Mouse (Mus musculus) thymus, postnatal 10 days (tissue): ENCODE data around the gene Dcaf12l1.
"Not testable (repeated sequence)": the region's sequence is repeated elsewhere in the genome, so short reads cannot be mapped to it uniquely, and the experiment has no call there.

ENCODE experiments used
- DNase-seq, 2 experiments: peaks; one replicate each; pipeline ENCODE4 v3.0.0; 2021; ENCODE audit warnings: low spot score in 2 of 2

Dcaf12l1 gene

GRCm38 (mm10) chrX:44789761-44790411 is at the start of gene Dcaf12l1:
TSS of gene Dcaf12l1 (minus strand) at chrX:44790197.
- DNase-seq = peak in 1 of 2 experiments; percentile 2

- DNase-seq = not testable (repeated sequence)
These were observed 19.4 kb upstream of the Dcaf12l1 start for GRCm38 (mm10) chrX:44809356-44809755.

GRCm38 (mm10) chrX:44789036-44789760 is 799 bp downstream of the Dcaf12l1 start:
- DNase-seq = no peak
